Mouse (Mus musculus): Measurements from ENCODE around the gene Tmem189.
A peak's percentile ranks its signal among the peaks of the same experiment; 100 is the strongest.
"Not testable (repeated sequence)": the region's sequence is repeated elsewhere in the genome, so short reads cannot be mapped to it uniquely, and the experiment has no call there.

Tmem189 gene

GRCm38 (mm10) chr2:167651622-167652021 is 38.0 kb downstream of the Tmem189 start:
- DNase-seq (ENCODE audit: low spot score): no peak

DNA sequence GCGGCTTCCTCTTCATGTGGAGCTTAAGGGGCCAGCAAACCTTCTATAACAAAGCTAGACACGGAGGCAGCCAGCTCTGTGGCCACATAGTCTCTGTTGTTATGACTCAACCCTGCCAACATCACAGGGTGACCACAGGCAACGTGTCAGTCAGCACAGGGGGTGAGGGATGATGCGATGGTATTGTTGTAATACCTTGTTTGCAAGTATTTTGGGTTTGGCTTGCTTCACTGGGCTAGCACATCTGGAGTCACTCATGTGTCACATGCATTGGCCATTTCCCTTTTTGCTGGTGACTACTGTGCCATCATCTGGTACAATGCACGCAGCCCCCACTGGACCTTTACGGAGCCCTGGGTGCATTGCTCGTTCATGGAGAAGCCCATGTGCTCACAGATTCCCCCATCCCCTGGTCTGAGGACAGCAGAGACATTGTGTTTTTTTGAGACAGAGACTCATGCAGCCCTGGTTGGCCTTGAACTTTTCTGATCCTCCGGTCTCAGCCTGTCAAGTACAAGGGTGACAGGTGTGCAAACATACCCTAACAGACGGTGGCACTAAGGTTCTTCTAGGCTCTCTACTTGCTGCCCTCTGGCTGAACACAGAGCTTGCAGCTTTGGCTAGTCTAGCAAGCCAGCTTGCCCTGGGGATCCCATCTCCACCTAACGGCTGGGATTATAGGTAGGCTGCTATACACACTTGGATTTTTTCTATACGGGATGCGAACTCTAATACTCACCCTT is 40.2 kb downstream of the Tmem189 start:
- DNase-seq (ENCODE audit: low spot score): no peak

DNA sequence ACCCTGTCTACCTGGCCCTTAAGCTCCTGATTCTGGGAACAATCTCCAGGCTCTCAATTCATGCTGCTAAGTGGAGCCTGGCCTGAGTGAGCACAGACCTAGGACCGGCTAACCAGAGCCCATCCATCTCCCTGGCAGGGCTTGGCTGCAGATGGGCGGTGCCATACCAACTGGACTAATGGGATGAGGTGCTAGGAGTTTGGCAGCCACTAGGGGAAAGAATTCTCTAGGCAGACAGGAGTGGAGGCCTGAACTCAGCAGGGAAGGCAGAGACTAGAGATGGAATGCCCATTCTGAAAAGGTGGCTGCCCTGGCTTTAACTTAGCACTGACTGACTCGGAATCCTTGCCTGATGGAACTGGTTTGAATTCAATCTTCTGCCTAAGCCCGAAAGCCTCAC is 43.2 kb downstream of the Tmem189 start:
- DNase-seq (ENCODE audit: low spot score): no peak

GRCm38 (mm10) chr2:167643356-167644052 is 46.1 kb downstream of the Tmem189 start:
- DNase-seq (ENCODE audit: low spot score): not testable (repeated sequence)

- DNase-seq (ENCODE audit: low spot score): no peak
Measured at GRCm38 (mm10) chr2:167642164-167642563, 47.5 kb downstream of the Tmem189 start.

GRCm38 (mm10) chr2:167641337-167641736 is 48.3 kb downstream of the Tmem189 start:
- DNase-seq (ENCODE audit: low spot score): no peak

- no peak for DNase-seq (ENCODE audit: low spot score)
Measured at GRCm38 (mm10) chr2:167640279-167640678, 49.3 kb downstream of the Tmem189 start.

- DNase-seq (ENCODE audit: low spot score): no peak
Measured at GRCm38 (mm10) chr2:167634865-167635512, 54.6 kb downstream of the Tmem189 start.

GRCm38 (mm10) chr2:167634338-167634770 is 55.3 kb downstream of the Tmem189 start:
- peak; percentile 91 for DNase-seq (ENCODE audit: low spot score)

GRCm38 (mm10) chr2:167633537-167633872 is 56.1 kb downstream of the Tmem189 start:
- no peak for DNase-seq (ENCODE audit: low spot score)

- DNase-seq (ENCODE audit: low spot score): no peak
Measured at GRCm38 (mm10) chr2:167632731-167633536, 56.7 kb downstream of the Tmem189 start.

GRCm38 (mm10) chr2:167631591-167632448 is 57.8 kb downstream of the Tmem189 start, which contains the start of gene Ube2v1:
TSS of gene Ube2v1 (minus strand) at chr2:167632095.
- peak; percentile 95 for DNase-seq (ENCODE audit: low spot score)

DNA sequence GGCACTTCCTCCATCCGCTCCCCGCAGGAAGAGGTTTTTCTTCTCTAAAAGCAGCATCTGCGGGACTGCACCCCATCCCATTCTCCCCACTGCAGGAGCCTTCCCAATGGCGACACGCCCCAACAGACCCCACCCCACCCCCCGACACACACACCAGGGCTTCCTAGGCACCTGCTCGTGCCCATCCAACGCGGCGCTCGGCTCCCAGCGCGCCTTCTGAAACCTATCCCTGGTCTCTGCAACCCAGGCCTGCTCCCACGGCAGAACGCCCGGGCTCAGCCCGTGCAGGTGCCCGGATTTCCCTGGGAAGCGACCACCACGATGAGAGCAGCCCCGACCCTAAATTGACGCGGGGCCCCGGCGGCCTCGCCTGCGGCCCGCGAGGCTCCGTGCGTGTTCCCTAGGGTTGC is 58.4 kb downstream of the Tmem189 start:
- no peak for DNase-seq (ENCODE audit: low spot score)

GRCm38 (mm10) chr2:167630421-167630820 is 59.2 kb downstream of the Tmem189 start:
- DNase-seq (ENCODE audit: low spot score): no peak

GRCm38 (mm10) chr2:167629665-167630209 is 59.9 kb downstream of the Tmem189 start:
- no peak for DNase-seq (ENCODE audit: low spot score)

DNA sequence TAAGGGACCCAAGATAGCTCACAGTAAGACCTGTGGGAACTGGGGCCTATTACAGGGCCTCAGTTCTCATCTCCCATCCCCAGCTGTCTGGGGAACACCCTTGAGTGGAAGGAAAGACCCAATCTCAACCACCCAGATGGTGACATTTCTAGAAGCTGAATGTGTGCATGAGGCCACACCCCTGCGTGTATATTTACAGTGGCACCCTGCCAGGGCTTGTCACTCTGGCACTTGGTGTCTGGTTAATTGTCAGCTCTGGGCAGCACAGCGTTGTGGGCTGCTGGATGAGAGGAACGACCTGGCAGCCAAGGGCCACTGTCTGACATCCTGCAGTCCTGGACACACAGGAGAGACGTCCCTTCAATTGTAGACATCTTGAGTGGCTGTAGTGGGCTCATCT is 60.8 kb downstream of the Tmem189 start:
- no peak for DNase-seq (ENCODE audit: low spot score)

DNA sequence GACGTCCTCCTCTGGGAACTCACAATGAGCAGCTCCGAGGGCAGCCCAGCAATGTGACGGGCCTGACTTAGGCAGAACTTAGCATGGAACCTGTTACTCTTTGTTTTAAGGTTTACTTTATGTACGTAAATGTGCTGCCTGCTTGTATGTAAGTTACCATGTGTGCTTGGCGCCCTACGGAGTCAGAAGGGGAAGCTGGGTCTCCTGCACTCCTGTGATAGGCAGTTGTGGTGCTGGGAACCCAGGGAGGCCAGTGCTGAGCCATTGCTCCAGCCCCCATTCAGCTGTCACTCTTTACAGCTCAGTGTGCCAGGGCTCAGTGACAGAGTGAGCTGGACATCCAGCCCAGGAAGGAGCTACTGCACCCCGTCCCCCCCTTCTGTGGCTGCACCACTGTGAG is 62.6 kb downstream of the Tmem189 start:
- DNase-seq (ENCODE audit: low spot score): no peak

DNA sequence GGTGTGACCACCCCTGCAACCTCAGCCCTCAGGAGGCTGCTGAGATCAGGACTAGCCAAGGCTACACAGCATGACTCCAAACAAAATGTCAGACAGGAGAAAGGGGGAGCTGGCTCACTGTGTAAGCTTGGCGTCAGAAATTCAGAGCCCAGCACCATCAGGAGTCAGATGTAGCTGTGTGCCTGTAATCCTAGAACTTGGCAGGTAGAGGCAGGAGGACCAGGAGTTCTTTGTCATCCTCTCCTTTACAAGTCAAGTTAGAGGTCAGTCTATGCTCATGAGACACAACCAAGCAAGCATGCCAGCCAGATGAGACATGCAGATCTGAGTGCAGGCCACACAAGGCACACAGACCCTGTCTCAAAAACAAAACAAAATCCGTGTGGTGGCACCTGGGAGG is 64.0 kb downstream of the Tmem189 start:
- no peak for DNase-seq (ENCODE audit: low spot score)

- no peak for DNase-seq (ENCODE audit: low spot score)
Measured at GRCm38 (mm10) chr2:167624368-167625075, 65.1 kb downstream of the Tmem189 start.

- DNase-seq (ENCODE audit: low spot score): no peak
Measured at GRCm38 (mm10) chr2:167622965-167623364, 66.7 kb downstream of the Tmem189 start.
